In the genomic region with DNA sequence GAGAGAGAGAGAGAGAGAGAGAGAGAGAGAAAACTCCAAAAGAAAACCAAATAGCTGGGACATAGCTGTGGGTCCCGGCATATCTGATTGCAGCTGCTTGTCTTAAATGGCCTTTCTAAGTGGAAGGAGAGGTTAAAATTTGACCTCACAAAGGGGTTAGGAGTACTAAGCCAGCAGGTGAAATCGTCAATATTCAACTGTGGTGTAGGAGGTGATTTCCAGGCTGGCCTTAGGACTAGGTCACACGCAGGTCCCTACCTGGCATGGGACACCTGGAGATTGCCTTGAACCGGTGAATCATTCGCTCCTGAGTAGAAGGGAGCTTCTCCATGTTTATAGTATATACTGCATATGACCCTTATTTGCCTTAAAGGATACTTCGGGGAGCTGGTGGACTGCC, we compare ENCODE assay signal across 13 mouse cellular contexts. TPM values are rescaled to one million over a fixed set of nuclear protein-coding genes. Genes with fewer than 3 reads are reported as not detected.
DNase-seq lines count a peak whose midpoint lies in the region; ATAC-seq and TF ChIP-seq lines count a peak whose summit lies in the region.
"Had no signal": no experiment of that assay in that cellular context is flagged by ENCODE, and none has a peak within 500 bp of the region (broad histone marks: within the 10 kb centered on the region; RNA-seq: fewer than 3 reads in every experiment).

No protein-coding gene starts in this region.

- H3K4me2 ChIP-seq in embryonic facial prominence, embryonic 13.5 days: peak overlapping the region; percentile 100
- H3K4me2 ChIP-seq in intestine, embryonic 16.5 days (ENCODE audit: low read depth, low read length): peak overlapping the region; percentile 99; the same call in 1 of the 2 replicates
- no peak overlapping the region for H3K4me2 ChIP-seq in neural tube, embryonic 12.5 days (replicated peaks)

- TF ChIP-seq POLR2A in heart, adult 2 months (IDR thresholded peaks at IDR 0.05; ENCODE audit: insufficient read depth, low read depth, low read length): no peak

- TF ChIP-seq CTCF in heart, adult 2 months (IDR thresholded peaks at IDR 0.05): no peak

- no peak for ATAC-seq in embryonic facial prominence, embryonic 13.5 days (ENCODE audit: insufficient number of reproducible peaks, insufficient read depth, low FRiP score, low TSS enrichment, low read depth)
- ATAC-seq in intestine, embryonic 16.5 days: no peak
- ATAC-seq in neural tube, embryonic 12.5 days (ENCODE audit: low FRiP score, low read depth): no peak

- intact Hi-C loops in heart, adult 2 months (cut with DNase I): no loop called here

- no peak for TF ChIP-seq EP300 in heart, adult 2 months (IDR thresholded peaks at IDR 0.05; ENCODE audit: insufficient read depth, low read depth, low read length)

- DNase-seq in kidney, adult 9 months: peak; percentile 42
- no peak for DNase-seq in kidney, adult 8-10 months
- no peak for DNase-seq in adrenal gland, adult 2 months
- DNase-seq in adrenal gland, adult 8-10 months: no peak
- DNase-seq in heart, adult 2 months: no peak
- DNase-seq: heart, postnatal 14 days; lung, postnatal 10 days had no signal

- H3K4me1 ChIP-seq in embryonic facial prominence, embryonic 13.5 days: peaks cover 19% of the 10 kb centered on the region
- peaks cover 5% of the 10 kb centered on the region; the same call in 1 of the 2 replicates for H3K4me1 ChIP-seq in intestine, embryonic 16.5 days (ENCODE audit: control insufficient read depth, insufficient read depth, low read length)
- H3K4me1 ChIP-seq in neural tube, embryonic 12.5 days: peaks cover 17% of the 10 kb centered on the region
- H3K4me1 ChIP-seq in heart, adult 2 months (ENCODE audit: control insufficient read depth, insufficient read depth, low read length): no peaks in the 10 kb centered on the region

- no peaks in the 10 kb centered on the region for H3K36me3 ChIP-seq in embryonic facial prominence, embryonic 13.5 days
- H3K36me3 ChIP-seq in intestine, embryonic 16.5 days (ENCODE audit: control insufficient read depth, insufficient read depth, low read length): no peaks in the 10 kb centered on the region
- no peaks in the 10 kb centered on the region for H3K36me3 ChIP-seq in neural tube, embryonic 12.5 days
- H3K36me3 ChIP-seq in heart, adult 2 months (ENCODE audit: control insufficient read depth, insufficient read depth, low read length): no peaks in the 10 kb centered on the region

- H3K9me3 ChIP-seq in embryonic facial prominence, embryonic 13.5 days: no peaks in the 10 kb centered on the region
- no peaks in the 10 kb centered on the region for H3K9me3 ChIP-seq in intestine, embryonic 16.5 days (ENCODE audit: control insufficient read depth, low read length)
- no peaks in the 10 kb centered on the region for H3K9me3 ChIP-seq in neural tube, embryonic 12.5 days

- H3K79me2 ChIP-seq in heart, adult 2 months (replicated peaks; ENCODE audit: control insufficient read depth, insufficient read depth, low read length): no peaks in the 10 kb centered on the region

- H3K27me3 ChIP-seq in embryonic facial prominence, embryonic 13.5 days: peaks cover 70% of the 10 kb centered on the region
- peaks cover 32% of the 10 kb centered on the region for H3K27me3 ChIP-seq in intestine, embryonic 16.5 days (replicated peaks; ENCODE audit: control insufficient read depth, insufficient read depth, low read length)
- H3K27me3 ChIP-seq in neural tube, embryonic 12.5 days (replicated peaks): peaks cover 61% of the 10 kb centered on the region
- peaks cover 13% of the 10 kb centered on the region for H3K27me3 ChIP-seq in heart, adult 2 months (ENCODE audit: control insufficient read depth, insufficient read depth, low read length)
- H3K27me3 ChIP-seq: CH12.LX had no signal

- H3K9ac ChIP-seq in embryonic facial prominence, embryonic 13.5 days: no peak overlapping the region
- H3K9ac ChIP-seq in intestine, embryonic 16.5 days (ENCODE audit: low read depth, low read length): no peak overlapping the region
- no peak overlapping the region for H3K9ac ChIP-seq in neural tube, embryonic 12.5 days
- H3K9ac ChIP-seq in heart, adult 2 months (ENCODE audit: low read depth, low read length): no peak overlapping the region

- 45% methylated on average over 6 of the region's 6 CpGs for WGBS in embryonic facial prominence, embryonic 13.5 days
- 67% methylated on average over 6 of the region's 6 CpGs for WGBS in intestine, embryonic 16.5 days
- WGBS in neural tube, embryonic 12.5 days: 55% methylated on average over 6 of the region's 6 CpGs
- 76% methylated on average over 6 of the region's 6 CpGs for WGBS in heart, adult 2 months

- H3K27ac ChIP-seq in embryonic facial prominence, embryonic 13.5 days: no peak overlapping the region
- H3K27ac ChIP-seq in intestine, embryonic 16.5 days (ENCODE audit: low read length): no peak overlapping the region
- H3K27ac ChIP-seq in neural tube, embryonic 12.5 days: no peak overlapping the region
- no peak overlapping the region for H3K27ac ChIP-seq in heart, adult 2 months

- H3K4me3 ChIP-seq in embryonic facial prominence, embryonic 13.5 days: peak overlapping the region; percentile 61
- H3K4me3 ChIP-seq in intestine, embryonic 16.5 days (ENCODE audit: low read length): no peak overlapping the region
- H3K4me3 ChIP-seq in neural tube, embryonic 12.5 days: 0 out of 2 replicates have a peak overlapping the region, but pooled peaks have one; percentile 60
- no peak overlapping the region for H3K4me3 ChIP-seq in heart, adult 2 months

RNA-seq across cellular contexts. Expression of a gene that starts 1.4 kb away (rescaled TPM):
- 30.1 and 31.4 TPM in 2 replicates for polyA plus RNA-seq in embryonic facial prominence, embryonic 13.5 days (2015; fragmentation: Nextera tagmentation; extraction: Ambion mirVana)
- polyA plus RNA-seq in intestine, embryonic 16.5 days (2015; fragmentation: Nextera tagmentation; extraction: Ambion mirVana): 8.3 and 9.0 TPM in 2 replicates
- polyA plus RNA-seq in neural tube, embryonic 12.5 days (2016; fragmentation: Nextera tagmentation; extraction: Ambion mirVana): 25.3 and 29.6 TPM in 2 replicates
- total RNA-seq in adrenal gland, adult 2 months (2021): 1 to 10 TPM in 1 of 2 experiments, under 1 TPM in 1; 0.73 to 9.6 TPM
- polyA plus RNA-seq in adrenal gland, adult 2 months (2012; rRNA removed): 6.4 and 14.0 TPM in 2 replicates
- total RNA-seq in adrenal gland, adult 8-10 months (2022): 1 to 10 TPM in 2 of 4 experiments, under 1 TPM in 2; 0.28 to 5.9 (median 2.4) TPM
- not detected for total RNA-seq in heart, adult 2 months (2021)
- polyA plus RNA-seq in heart, adult 2 months (2012; rRNA removed): 0.18 and 0.20 TPM in 2 replicates
- total RNA-seq: CH12.LX had no signal

RNA-seq across cellular contexts. Expression of a gene that starts 12.6 kb away (rescaled TPM):
- polyA plus RNA-seq in embryonic facial prominence, embryonic 13.5 days (2015; fragmentation: Nextera tagmentation; extraction: Ambion mirVana): 0.13 TPM in 1 of 2 replicates, not detected in the other
- polyA plus RNA-seq in intestine, embryonic 16.5 days (2015; fragmentation: Nextera tagmentation; extraction: Ambion mirVana): not detected in 2 replicates
- polyA plus RNA-seq in neural tube, embryonic 12.5 days (2016; fragmentation: Nextera tagmentation; extraction: Ambion mirVana): not detected in 2 replicates
- total RNA-seq in adrenal gland, adult 2 months (2021): not detected
- polyA plus RNA-seq in adrenal gland, adult 2 months (2012; rRNA removed): not detected in 2 replicates
- total RNA-seq in adrenal gland, adult 8-10 months (2022): not detected
- not detected for total RNA-seq in heart, adult 2 months (2021)
- not detected in 2 replicates for polyA plus RNA-seq in heart, adult 2 months (2012; rRNA removed)
- total RNA-seq: CH12.LX; heart, postnatal 14 days had no signal
- polyA plus RNA-seq: spleen, adult 2 months had no signal

RNA-seq across cellular contexts. Expression of a gene that starts 30.3 kb away (rescaled TPM):
- 20.4 and 22.1 TPM in 2 replicates for polyA plus RNA-seq in embryonic facial prominence, embryonic 13.5 days (2015; fragmentation: Nextera tagmentation; extraction: Ambion mirVana)
- polyA plus RNA-seq in intestine, embryonic 16.5 days (2015; fragmentation: Nextera tagmentation; extraction: Ambion mirVana): 0.10 and 0.20 TPM in 2 replicates
- 9.5 and 10.5 TPM in 2 replicates for polyA plus RNA-seq in neural tube, embryonic 12.5 days (2016; fragmentation: Nextera tagmentation; extraction: Ambion mirVana)
- not detected for total RNA-seq in adrenal gland, adult 2 months (2021)
- not detected in 2 replicates for polyA plus RNA-seq in adrenal gland, adult 2 months (2012; rRNA removed)
- under 1 TPM in 1 of 4 experiments, not detected in 3; 0.13 TPM for total RNA-seq in adrenal gland, adult 8-10 months (2022)
- not detected for total RNA-seq in heart, adult 2 months (2021)
- polyA plus RNA-seq in heart, adult 2 months (2012; rRNA removed): not detected in 2 replicates
- total RNA-seq: CH12.LX; heart, postnatal 14 days had no signal
- polyA plus RNA-seq: spleen, adult 2 months had no signal

RNA-seq across cellular contexts. Expression of a gene that starts 45.2 kb away (rescaled TPM):
- polyA plus RNA-seq in embryonic facial prominence, embryonic 13.5 days (2015; fragmentation: Nextera tagmentation; extraction: Ambion mirVana): 1.3 and 1.4 TPM in 2 replicates
- polyA plus RNA-seq in intestine, embryonic 16.5 days (2015; fragmentation: Nextera tagmentation; extraction: Ambion mirVana): 0.13 and 0.26 TPM in 2 replicates
- 1.4 TPM in 2 replicates for polyA plus RNA-seq in neural tube, embryonic 12.5 days (2016; fragmentation: Nextera tagmentation; extraction: Ambion mirVana)
- not detected for total RNA-seq in adrenal gland, adult 2 months (2021)
- 0.04 TPM in 1 of 2 replicates, not detected in the other for polyA plus RNA-seq in adrenal gland, adult 2 months (2012; rRNA removed)
- total RNA-seq in adrenal gland, adult 8-10 months (2022): not detected
- total RNA-seq in heart, adult 2 months (2021): 10 to 100 TPM; 18.0 to 22.4 TPM
- polyA plus RNA-seq in heart, adult 2 months (2012; rRNA removed): 25.0 and 27.6 TPM in 2 replicates
- total RNA-seq: CH12.LX had no signal
- polyA plus RNA-seq: spleen, adult 2 months; urinary bladder, adult 2 months had no signal

Comparison
In these comparisons a context has a peak if more than half of its experiments do, and no peak if none do; other contexts are left out.
1. H3K4me3 ChIP-seq: peak in embryonic facial prominence, embryonic 13.5 days (single experiment) and neural tube, embryonic 12.5 days (single experiment); none in intestine, embryonic 16.5 days (single experiment) and heart, adult 2 months (single experiment).